Mouse (Mus musculus): ENCODE data around the gene Rab36. TPM values are rescaled to one million over a fixed set of nuclear protein-coding genes. Genes with fewer than 3 reads are reported as not detected.

The Rab36 gene
- polyA plus RNA-seq, 1 experiment from 2014 or later = 5.6 TPM

Other genes with a start within 250 kb of the Rab36 start
- 3.5 and 3.6 TPM in 2 replicates for gene Gnaz, start 69.9 kb upstream of the Rab36 start, polyA plus RNA-seq (2015; fragmentation: Nextera tagmentation; extraction: Ambion mirVana)
- not detected in 2 replicates for gene Rsph14, start 4.5 kb upstream of the Rab36 start, polyA plus RNA-seq (2015; fragmentation: Nextera tagmentation; extraction: Ambion mirVana)
- gene Bcr, start 23.5 kb downstream of the Rab36 start, polyA plus RNA-seq (2015; fragmentation: Nextera tagmentation; extraction: Ambion mirVana) = 11.7 and 12.9 TPM in 2 replicates
- 25.8 and 27.4 TPM in 2 replicates for gene Specc1l, start 175.0 kb downstream of the Rab36 start, polyA plus RNA-seq (2015; fragmentation: Nextera tagmentation; extraction: Ambion mirVana)

All from intestine, embryonic 15.5 days (tissue).